Mouse (Mus musculus): ENCODE results near the gene Thsd7a.

DNA sequence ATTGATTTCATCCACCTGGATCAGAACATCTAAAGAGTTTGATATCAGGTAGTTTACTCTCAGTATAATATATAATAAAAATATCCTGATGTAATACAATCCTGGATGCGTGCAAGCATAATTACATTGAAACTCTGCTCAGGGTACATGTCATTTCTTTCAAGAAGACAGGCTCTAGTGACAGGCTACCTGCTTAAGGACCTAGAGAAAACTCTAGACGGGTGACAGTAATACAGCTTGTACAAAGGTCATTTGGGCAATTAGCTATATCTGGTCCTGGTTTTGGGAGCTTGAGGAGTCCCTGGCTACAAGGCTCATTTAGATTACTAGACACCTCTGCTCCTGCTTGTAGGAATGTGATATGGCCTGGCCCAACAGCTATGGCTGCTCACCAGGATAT lies 37.9 kb upstream of the Thsd7a start:
- TF ChIP-seq CTCF (IDR thresholded peaks at IDR 0.05; ENCODE audit: extremely low read depth, insufficient read depth, low read length) (no peak), POLR2A (IDR thresholded peaks at IDR 0.05; ENCODE audit: extremely low read depth, insufficient read depth, low read length) (no peak)

Measured in cortical plate, adult 2 months (tissue).